Mouse (Mus musculus) ES-Bruce4 (cell line): Measurements from ENCODE around the gene Mapk8ip1.

Source experiments
- CTCF ChIP-seq: IDR thresholded peaks from one replicate; pipeline ENCODE4 v1.8.1; 2011; ENCODE audit warnings: low read depth, low read length
- EP300 ChIP-seq: IDR thresholded peaks from 2 replicates; pipeline ENCODE4 v1.6.1; 2011; ENCODE audit warnings: low read depth, low read length; ENCODE audit not compliant: insufficient read depth

DNA sequence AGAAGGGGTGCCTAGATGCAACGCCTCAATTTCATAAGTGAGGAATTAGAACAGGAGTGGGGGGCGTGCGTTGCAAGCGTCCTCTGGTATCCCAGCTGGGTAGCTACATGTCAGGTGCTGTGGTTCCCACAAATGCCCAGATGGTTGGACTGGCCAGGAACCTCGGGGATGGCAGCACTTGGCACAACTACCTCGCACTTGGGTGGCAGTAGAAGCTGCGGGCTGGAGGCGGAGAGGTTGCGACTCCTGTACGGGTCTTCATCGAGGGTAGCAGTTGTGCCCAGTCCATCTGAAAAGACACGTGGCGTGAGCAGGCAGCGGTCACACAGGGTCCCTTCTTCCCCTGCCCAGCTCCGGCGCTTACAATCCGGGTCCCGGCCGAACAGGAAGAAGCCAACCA, 30.7 kb downstream of the Mapk8ip1 start:
- TF ChIP-seq EP300 (no peak), CTCF (no peak)
